Mouse (Mus musculus) G1E (cell line): Measurements from ENCODE around the gene Tmpo. TPM values are rescaled to one million over a fixed set of nuclear protein-coding genes. Genes with fewer than 3 reads are reported as not detected.

Experiments
- ATAC-seq: 2 replicates; pipeline ENCODE4 v1.8.0; 2016; ENCODE audit warnings: mild to moderate bottlenecking; ENCODE audit not compliant: insufficient number of reproducible peaks, poor library complexity, low FRiP score, severe bottlenecking; ENCODE audit errors: extremely low read depth
- DNase-seq: peaks from one replicate; pipeline ENCODE4 v3.0.0; 2012; ENCODE audit warnings: low spot score
- H3K27me3 ChIP-seq: 2 replicates; pipeline ENCODE4 v1.6.1; 2012; ENCODE audit warnings: mild to moderate bottlenecking, low read length, inconsistent platforms; ENCODE audit not compliant: insufficient read depth
- H3K36me3 ChIP-seq: replicated peaks from 2 replicates; pipeline ENCODE3; 2012; ENCODE audit warnings: mild to moderate bottlenecking, inconsistent platforms
- H3K4me1 ChIP-seq: 2 replicates; pipeline ENCODE4 v1.6.1; 2012; ENCODE audit warnings: low read depth, low read length, inconsistent platforms, mixed read lengths; ENCODE audit not compliant: insufficient read depth
- H3K4me3 ChIP-seq: 2 replicates; pipeline ENCODE4 v1.5.1; 2012; ENCODE audit warnings: low read depth, mild to moderate bottlenecking, inconsistent platforms, low read length, moderate library complexity, mixed read lengths
- H3K9me3 ChIP-seq: replicated peaks from 2 replicates; pipeline ENCODE4 v1.6.1; 2012; ENCODE audit warnings: inconsistent platforms
- CTCF ChIP-seq: IDR thresholded peaks from 2 replicates; pipeline ENCODE4 v1.5.1; 2012; ENCODE audit warnings: low read depth, low read length, inconsistent platforms, mixed read lengths
- GATA1 ChIP-seq: IDR thresholded peaks from 2 replicates; pipeline ENCODE4 v1.6.1; 2012; ENCODE audit warnings: borderline replicate concordance, low read length, inconsistent platforms, mixed read lengths
- GATA2 ChIP-seq: IDR thresholded peaks from 2 replicates; pipeline ENCODE4 v1.6.1; 2012; ENCODE audit warnings: low read depth, low read length, inconsistent platforms, borderline replicate concordance
- POLR2AphosphoS5 ChIP-seq: IDR thresholded peaks from 2 replicates; pipeline ENCODE4 v1.6.1; 2012; ENCODE audit warnings: low read depth, low read length, inconsistent platforms; ENCODE audit not compliant: insufficient replicate concordance
- TAL1 ChIP-seq: conservative IDR thresholded peaks from 2 replicates; pipeline ENCODE4 v1.6.1; 2012; ENCODE audit warnings: low read depth, low read length, inconsistent platforms, mixed read lengths
- polyA plus RNA-seq: library from polyadenylated mRNA; stranded (reverse); fragments of >175 nt; gene quantifications from 2 replicates; pipeline ENCODE4 v1.2.3, GENCODE M21; 2012
- total RNA-seq, 2 experiments: library from RNA; stranded (forward) in 1 of 2; stranded (reverse) in 1 of 2; fragments of 200-1000 nt in 1 of 2; fragments of >200 nt in 1 of 2; fragmentation: Nextera tagmentation in 1 of 2; gene quantifications; 2 replicates each; pipeline ENCODE4 v1.2.3; 2014 to 2017

The Tmpo gene
- total RNA-seq (2014; fragmentation: Nextera tagmentation) (263 and 390 TPM in 2 replicates), total RNA-seq (2017) (492 and 529 TPM in 2 replicates), polyA plus RNA-seq (247 and 276 TPM in 2 replicates)

GRCm38 (mm10) chr10:91180761-91181460, at the start of gene Tmpo:
Gene Tmpo, minus strand, starts transcription at chr10:91181315.
- Histone ChIP-seq H3K4me1 (peaks cover 53% of the 10 kb centered on the region), H3K9me3 (no peaks in the 10 kb centered on the region), H3K27me3 (no peaks in the 10 kb centered on the region), H3K36me3 (peaks cover 3% of the 10 kb centered on the region), H3K4me3 (peak within 1 kb of the TSS; percentile 76)
- ATAC-seq (no peak), DNase-seq (no peak)
- TF ChIP-seq GATA2 (no peak), GATA1 (no peak), CTCF (no peak), TAL1 (no peak), POLR2AphosphoS5 (no peak)

- ATAC-seq = no peak
- H3K27me3 ChIP-seq = no peaks in the 10 kb centered on the region; the same call in 1 of the 2 replicates
- no peak for TF ChIP-seq TAL1
- no peak for TF ChIP-seq POLR2AphosphoS5
- no peak for TF ChIP-seq GATA2
- TF ChIP-seq GATA1 = no peak
- no peak for TF ChIP-seq CTCF
These were observed 49.3 kb upstream of the Tmpo start for GRCm38 (mm10) chr10:91230400-91230799.

GRCm38 (mm10) chr10:91229518-91229961, 48.4 kb upstream of the Tmpo start:
- no peak overlapping the region for H3K4me3 ChIP-seq
- DNase-seq (no peak), ATAC-seq (no peak)
- TF ChIP-seq GATA2 (no peak), CTCF (no peak), TAL1 (no peak), GATA1 (no peak), POLR2AphosphoS5 (no peak)
- no peaks in the 10 kb centered on the region; the same call in 1 of the 2 replicates for H3K27me3 ChIP-seq
- H3K36me3 ChIP-seq = no peaks in the 10 kb centered on the region
- no peaks in the 10 kb centered on the region for H3K4me1 ChIP-seq
- H3K9me3 ChIP-seq = no peaks in the 10 kb centered on the region

More at GRCm38 (mm10) chr10:91230400-91230799, 49.3 kb upstream of the Tmpo start:
- H3K36me3 ChIP-seq = no peaks in the 10 kb centered on the region
- no peaks in the 10 kb centered on the region for H3K4me1 ChIP-seq
- H3K9me3 ChIP-seq = no peaks in the 10 kb centered on the region
- no peak for DNase-seq
- H3K4me3 ChIP-seq = no peak overlapping the region

GRCm38 (mm10) chr10:91228924-91229517, 47.9 kb upstream of the Tmpo start:
- DNase-seq = no peak
- H3K27me3 ChIP-seq = no peaks in the 10 kb centered on the region; the same call in 1 of the 2 replicates
- H3K4me3 ChIP-seq = no peak overlapping the region
- H3K9me3 ChIP-seq = no peaks in the 10 kb centered on the region
- no peak for ATAC-seq
- no peaks in the 10 kb centered on the region for H3K36me3 ChIP-seq
- H3K4me1 ChIP-seq = no peaks in the 10 kb centered on the region
- TF ChIP-seq GATA2 (no peak), CTCF (no peak), GATA1 (no peak), POLR2AphosphoS5 (no peak), TAL1 (no peak)

GRCm38 (mm10) chr10:91227034-91227433, 45.9 kb upstream of the Tmpo start:
- Histone ChIP-seq H3K36me3 (no peaks in the 10 kb centered on the region), H3K27me3 (no peaks in the 10 kb centered on the region), H3K4me3 (no peak overlapping the region), H3K9me3 (no peaks in the 10 kb centered on the region), H3K4me1 (no peaks in the 10 kb centered on the region)
- no peak for ATAC-seq
- DNase-seq = no peak
- TF ChIP-seq TAL1 (no peak), GATA1 (no peak), CTCF (no peak), POLR2AphosphoS5 (no peak), GATA2 (no peak)

- no peak for ATAC-seq
- Histone ChIP-seq H3K4me1 (no peaks in the 10 kb centered on the region), H3K9me3 (no peaks in the 10 kb centered on the region), H3K27me3 (no peaks in the 10 kb centered on the region), H3K4me3 (no peak overlapping the region), H3K36me3 (no peaks in the 10 kb centered on the region)
- DNase-seq = no peak
- no peak for TF ChIP-seq TAL1
- TF ChIP-seq POLR2AphosphoS5 = no peak
- no peak for TF ChIP-seq CTCF
- no peak for TF ChIP-seq GATA1
- TF ChIP-seq GATA2 = no peak
These were observed 41.5 kb upstream of the Tmpo start for GRCm38 (mm10) chr10:91222398-91223236.
